Mouse (Mus musculus) forebrain, embryonic 15.5 days (tissue): Measurements from ENCODE around the gene Mex3a. TPM values are rescaled to one million over a fixed set of nuclear protein-coding genes. Genes with fewer than 3 reads are reported as not detected.
A peak's percentile ranks its signal among the peaks of the same experiment; 100 is the strongest.

Experiments used
- ATAC-seq: fragments of 200-750 bp; cut with Nextera tagmentation; replicated peaks from 2 replicates; pipeline ENCODE4 v1.8.0; 2017; ENCODE audit warnings: mild to moderate bottlenecking, moderate TSS enrichment, moderate library complexity
- H3K27ac ChIP-seq: fragments of 300-500 bp; sonication (generic); replicated peaks from 2 replicates; pipeline ENCODE4 v1.5.1; 2015; ENCODE audit warnings: mild to moderate bottlenecking, inconsistent platforms
- H3K27me3 ChIP-seq: fragments of 300-500 bp; sonication (generic); 2 replicates; pipeline ENCODE4 v1.6.1; 2015; ENCODE audit warnings: inconsistent platforms
- H3K36me3 ChIP-seq: fragments of 300-500 bp; sonication (generic); 2 replicates; pipeline ENCODE4 v1.6.1; 2015; ENCODE audit warnings: mild to moderate bottlenecking, inconsistent platforms
- H3K4me1 ChIP-seq: fragments of 300-500 bp; sonication (generic); 2 replicates; pipeline ENCODE4 v1.6.1; 2015; ENCODE audit warnings: inconsistent platforms
- H3K4me2 ChIP-seq: fragments of 300-500 bp; sonication (generic); replicated peaks from 2 replicates; pipeline ENCODE4 v1.6.1; 2015; ENCODE audit warnings: mild to moderate bottlenecking, inconsistent platforms
- H3K4me3 ChIP-seq: fragments of 300-500 bp; sonication (generic); 2 replicates; pipeline ENCODE4 v1.5.1; 2015; ENCODE audit warnings: mild to moderate bottlenecking, inconsistent platforms
- H3K9ac ChIP-seq: fragments of 300-500 bp; sonication (generic); replicated peaks from 2 replicates; pipeline ENCODE4 v1.6.1; 2015; ENCODE audit warnings: mild to moderate bottlenecking, inconsistent platforms
- H3K9me3 ChIP-seq: fragments of 300-500 bp; sonication (generic); 2 replicates; pipeline ENCODE4 v1.6.1; 2016; ENCODE audit warnings: inconsistent platforms
- WGBS: fragments of 180-500 bp; shearing (Covaris S2); methylation state at CpG from one replicate; pipeline ENCODE4 v1.1.7; 2015; ENCODE audit warnings: mixed read lengths; 5-methylcytosine and 5-hydroxymethylcytosine counted together
- polyA plus RNA-seq: library from polyadenylated mRNA; unstranded; fragments of >200 nt; fragmentation: Nextera tagmentation; extraction: Ambion mirVana; gene quantifications from 2 replicates; pipeline ENCODE4 v1.2.1, GENCODE M21; 2015

Mex3a gene
- polyA plus RNA-seq, 1 experiment from 2014 or later, result 50.6 TPM

DNA sequence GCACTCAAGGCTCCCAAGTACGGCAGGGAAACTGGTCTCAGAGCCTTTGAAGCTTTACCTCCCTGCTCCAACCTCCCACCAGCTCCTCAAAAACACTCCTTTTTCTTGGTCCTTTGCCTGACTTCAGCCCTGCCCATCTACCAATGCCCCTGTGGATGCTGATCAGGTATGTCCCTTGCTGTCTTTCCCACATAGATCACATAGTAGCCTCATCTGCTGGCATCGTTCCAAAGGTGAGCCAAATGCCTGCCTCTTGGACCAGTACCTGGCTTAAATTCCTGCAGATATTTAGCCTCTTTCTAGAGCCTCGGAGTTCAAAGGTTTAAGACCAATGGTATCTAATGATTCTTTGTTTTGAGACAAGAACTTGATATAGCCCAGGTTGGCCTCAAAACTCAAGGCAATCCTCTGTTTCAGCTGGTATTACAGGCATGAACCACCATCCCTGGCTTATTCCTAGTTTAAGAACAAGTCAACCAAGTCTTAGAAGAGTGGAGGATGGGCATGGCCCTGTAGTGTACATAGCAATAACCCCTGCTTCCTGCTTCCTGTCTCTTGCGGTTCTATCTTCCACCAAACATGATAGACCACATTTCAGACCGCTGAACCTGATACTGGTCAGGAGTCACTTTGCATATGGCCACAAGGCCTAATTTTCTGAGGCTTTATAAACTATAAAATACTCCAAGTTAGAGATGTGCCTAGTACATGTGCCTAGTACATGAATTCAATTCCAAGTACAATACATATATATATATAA, 11.6 kb downstream of the Mex3a start:
- no peaks in the 10 kb centered on the region for H3K27me3 ChIP-seq
- ATAC-seq, result no peak
- peaks cover 11% of the 10 kb centered on the region; the same call in 1 of the 2 replicates for H3K36me3 ChIP-seq
- H3K4me2 ChIP-seq, result no peak overlapping the region
- H3K4me3 ChIP-seq, result no peak overlapping the region
- WGBS, result 75% methylated on average over 5 of the region's 5 CpGs
- no peak overlapping the region for H3K27ac ChIP-seq
- peaks cover 35% of the 10 kb centered on the region for H3K4me1 ChIP-seq
- H3K9ac ChIP-seq, result no peak overlapping the region
- no peaks in the 10 kb centered on the region for H3K9me3 ChIP-seq

DNA sequence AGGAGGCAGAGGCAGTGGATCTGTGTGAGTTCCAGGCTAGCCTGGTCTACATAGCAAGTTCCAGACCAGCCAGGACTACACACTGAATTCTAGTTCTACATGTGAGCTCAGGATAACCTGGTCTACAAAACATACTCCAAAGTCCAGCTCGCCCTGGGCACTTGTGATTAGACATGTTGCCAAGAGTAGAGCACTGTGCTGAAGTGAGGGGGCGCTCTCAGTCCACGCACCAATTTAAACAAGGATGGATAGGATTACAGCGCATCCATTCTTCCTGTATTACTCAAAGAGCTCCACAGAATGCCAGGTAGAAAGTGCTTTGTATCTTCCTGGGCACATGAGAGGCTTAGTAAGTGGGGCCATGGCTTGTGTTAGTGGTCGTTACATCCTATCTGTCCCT, 12.3 kb downstream of the Mex3a start:
- no peak for ATAC-seq

DNA sequence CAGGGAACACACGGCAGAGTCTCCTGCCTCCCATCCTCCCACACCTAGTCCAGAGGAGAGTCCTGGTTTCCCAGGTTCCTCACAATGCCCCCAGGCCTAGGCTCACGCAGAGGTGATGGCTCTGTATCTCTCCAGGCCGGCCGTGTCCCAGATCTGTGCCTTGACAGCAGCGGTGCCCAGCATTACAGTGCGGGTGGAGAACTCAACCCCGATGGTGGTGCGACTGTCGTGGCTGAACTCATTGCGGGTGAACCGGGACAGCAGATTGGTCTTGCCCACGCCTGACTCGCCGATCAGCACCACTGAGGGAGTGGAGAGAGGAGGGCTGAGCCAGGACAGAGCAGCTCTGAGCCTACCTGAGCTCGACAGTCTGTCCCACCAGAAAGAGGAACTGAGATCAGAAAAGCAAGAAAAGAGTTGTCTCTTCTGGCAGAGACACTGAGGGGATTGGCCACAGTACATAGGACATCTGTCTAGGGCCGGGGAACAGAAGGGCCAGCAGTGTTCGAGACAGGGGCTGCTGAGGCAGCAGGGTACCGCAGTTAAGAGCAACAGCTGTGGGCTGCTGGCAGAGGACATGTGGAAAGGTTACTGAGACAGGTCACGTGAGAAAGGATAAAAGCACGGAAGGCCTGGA, 12.9 kb downstream of the Mex3a start:
- WGBS, result 67% methylated on average over 20 of the region's 20 CpGs
- H3K4me3 ChIP-seq, result no peak overlapping the region
- ATAC-seq, result no peak
- no peak overlapping the region for H3K9ac ChIP-seq
- peaks cover 7% of the 10 kb centered on the region; the same call in 1 of the 2 replicates for H3K36me3 ChIP-seq
- no peaks in the 10 kb centered on the region for H3K9me3 ChIP-seq
- H3K27me3 ChIP-seq, result no peaks in the 10 kb centered on the region
- no peak overlapping the region for H3K27ac ChIP-seq
- no peak overlapping the region for H3K4me2 ChIP-seq
- peaks cover 25% of the 10 kb centered on the region for H3K4me1 ChIP-seq

More for the DNA sequence above, 12.3 kb downstream of the Mex3a start:
- Histone ChIP-seq H3K4me2 (no peak overlapping the region), H3K27ac (no peak overlapping the region), H3K4me3 (no peak overlapping the region), H3K36me3 (peaks cover 8% of the 10 kb centered on the region; the same call in 1 of the 2 replicates), H3K27me3 (no peaks in the 10 kb centered on the region), H3K4me1 (peaks cover 30% of the 10 kb centered on the region), H3K9me3 (no peaks in the 10 kb centered on the region), H3K9ac (no peak overlapping the region)
- WGBS, result 38% methylated on average over 5 of the region's 5 CpGs

DNA sequence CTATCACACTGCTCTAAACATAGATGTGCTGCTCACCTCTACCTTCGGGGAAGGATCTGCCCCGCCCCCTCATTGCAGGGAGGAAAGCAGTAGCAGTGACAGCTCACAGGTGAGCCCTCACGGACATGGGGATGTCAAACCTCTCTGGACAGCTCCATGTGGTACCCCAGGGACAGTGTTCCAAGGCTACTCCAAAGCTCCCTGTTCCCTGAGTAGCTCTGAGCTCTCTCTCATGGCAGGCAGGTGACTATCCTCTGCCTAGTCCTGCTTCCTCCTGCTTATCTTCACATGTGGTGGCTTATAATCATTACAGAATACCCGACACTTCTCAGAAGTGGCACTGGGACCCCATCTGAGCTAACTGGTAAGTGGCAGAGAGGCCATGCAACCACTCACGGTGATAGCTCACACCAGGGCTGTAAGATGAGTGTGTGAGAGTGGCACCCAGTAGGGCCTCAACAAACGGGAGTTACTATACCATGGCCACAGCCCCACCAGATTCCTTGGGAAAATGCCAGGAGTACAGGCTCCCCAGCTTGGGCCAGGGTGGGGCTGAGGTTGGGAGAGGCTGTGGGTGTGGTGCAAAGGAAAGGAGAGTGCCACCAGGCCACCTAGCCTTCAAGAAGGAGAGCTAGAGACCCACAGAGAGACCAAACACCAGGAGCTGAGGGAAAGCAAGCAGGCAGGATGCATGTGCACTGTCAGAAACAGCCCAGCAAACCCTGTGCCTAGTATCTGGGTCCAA, 14.7 kb downstream of the Mex3a start:
- H3K4me2 ChIP-seq, result no peak overlapping the region
- H3K27ac ChIP-seq, result no peak overlapping the region
- ATAC-seq, result no peak
- no peaks in the 10 kb centered on the region; the same call in 1 of the 2 replicates for H3K36me3 ChIP-seq
- H3K9me3 ChIP-seq, result no peaks in the 10 kb centered on the region
- no peaks in the 10 kb centered on the region for H3K27me3 ChIP-seq
- H3K4me1 ChIP-seq, result peaks cover 13% of the 10 kb centered on the region
- 78% methylated on average over 6 of the region's 6 CpGs for WGBS
- no peak overlapping the region for H3K4me3 ChIP-seq
- no peak overlapping the region for H3K9ac ChIP-seq

DNA sequence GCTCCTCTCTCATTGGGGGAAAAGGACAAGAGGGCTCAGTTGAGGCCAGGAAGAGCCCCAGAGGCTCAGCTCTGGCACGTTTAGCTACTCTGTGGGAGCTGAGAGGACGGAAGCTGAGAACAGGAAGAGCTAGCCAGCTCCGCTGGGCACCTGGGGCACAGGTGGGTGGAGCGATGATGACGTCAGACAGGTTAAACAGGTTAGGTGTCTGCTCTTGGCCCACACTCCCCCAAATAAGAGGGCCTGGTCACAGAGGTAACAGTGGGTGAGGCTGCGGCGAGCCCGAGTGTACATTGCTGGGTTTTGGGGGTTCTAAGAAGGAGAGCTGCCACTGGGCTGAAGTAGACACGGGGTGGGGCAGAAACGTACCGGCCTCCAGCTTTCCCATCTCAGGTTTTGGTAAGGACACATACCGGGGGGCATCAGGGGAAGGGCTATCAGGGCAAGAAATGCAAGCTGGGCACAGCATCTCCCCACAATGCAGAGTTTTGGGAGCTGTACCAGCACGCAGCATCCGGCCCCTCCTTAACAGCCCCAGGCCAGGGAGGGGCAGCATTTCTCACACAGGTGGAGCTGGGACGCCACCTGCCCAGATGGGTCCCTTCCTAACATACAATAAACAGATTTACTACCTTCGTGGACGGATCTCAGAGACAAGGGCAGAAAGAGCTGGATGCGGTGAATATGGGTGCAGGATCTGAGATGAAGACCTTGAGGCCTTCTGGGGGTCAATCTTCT, 16.2 kb downstream of the Mex3a start, which contains the start of gene Rab25:
Rab25 (minus strand) TSS at position 121 of the 738 bp plus-strand sequence.
- Histone ChIP-seq H3K9me3 (no peaks in the 10 kb centered on the region), H3K36me3 (no peaks in the 10 kb centered on the region; the same call in 1 of the 2 replicates), H3K4me3 (no peak within 1 kb of the TSS), H3K27ac (no peak within 1 kb of the TSS), H3K4me1 (peaks cover 12% of the 10 kb centered on the region), H3K27me3 (no peaks in the 10 kb centered on the region), H3K9ac (no peak within 1 kb of the TSS), H3K4me2 (no peak within 1 kb of the TSS)
- WGBS, result 54% methylated on average over 18 of the region's 18 CpGs
- ATAC-seq, result no peak

DNA sequence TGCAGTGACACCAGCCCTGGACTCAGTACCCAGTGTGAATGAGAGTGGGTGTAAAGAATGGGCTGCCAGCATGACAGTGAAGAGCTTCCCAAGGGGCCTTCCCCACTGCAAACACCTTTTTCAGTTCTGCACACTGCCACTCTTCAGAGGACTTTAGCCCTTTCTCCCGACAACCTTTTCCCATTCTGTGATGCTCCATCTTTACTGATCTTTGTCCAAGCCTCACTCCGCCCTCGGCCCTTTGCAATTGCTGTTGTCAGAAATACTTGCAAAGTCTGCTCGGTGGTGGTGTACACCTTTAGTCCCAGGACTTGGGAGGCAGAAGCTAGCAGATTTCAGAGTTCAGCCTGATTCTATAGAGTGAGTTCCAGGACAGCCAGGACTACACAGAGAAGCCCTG, 19.4 kb downstream of the Mex3a start:
- Histone ChIP-seq H3K27ac (no peak overlapping the region), H3K4me1 (peaks cover 29% of the 10 kb centered on the region), H3K4me2 (peak overlapping the region; percentile 90; the same call in 1 of the 2 replicates), H3K36me3 (peaks cover 11% of the 10 kb centered on the region), H3K4me3 (peak overlapping the region; percentile 93; the same call in 1 of the 2 replicates), H3K9me3 (no peaks in the 10 kb centered on the region), H3K27me3 (no peaks in the 10 kb centered on the region), H3K9ac (peak overlapping the region; percentile 58; the same call in 1 of the 2 replicates)
- ATAC-seq, result no peak
- 85% methylated on average over 4 of the region's 4 CpGs for WGBS

DNA sequence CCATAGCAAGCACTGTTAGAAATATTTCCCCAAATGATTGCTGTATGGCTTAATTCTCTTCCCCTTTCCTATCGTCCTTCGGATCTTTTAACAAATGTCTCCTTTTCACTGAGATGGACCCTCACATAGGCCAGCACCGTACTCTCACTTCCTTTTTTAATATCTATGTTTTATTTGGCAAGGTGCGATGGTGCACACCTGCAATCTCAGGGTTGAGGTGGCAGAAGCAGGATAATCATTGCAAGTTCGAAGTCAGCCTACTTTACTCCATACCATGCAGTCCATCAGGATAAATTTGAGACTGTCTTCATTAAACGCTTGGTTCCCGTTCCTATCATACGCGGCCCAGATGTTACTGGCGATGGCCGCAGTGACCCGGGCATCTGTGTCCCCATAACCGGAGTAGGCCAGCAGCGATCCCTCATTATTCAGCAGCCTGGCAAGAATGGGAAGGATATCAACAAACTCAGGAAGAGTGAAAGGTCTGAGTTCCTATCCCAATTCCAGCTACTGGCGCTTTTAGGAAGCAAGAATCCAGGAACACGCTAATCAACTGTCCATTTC, 20.0 kb downstream of the Mex3a start:
- Histone ChIP-seq H3K4me2 (peak overlapping the region; percentile 90), H3K9me3 (no peaks in the 10 kb centered on the region), H3K4me1 (peaks cover 29% of the 10 kb centered on the region), H3K36me3 (peaks cover 17% of the 10 kb centered on the region), H3K27ac (peak overlapping the region; percentile 94), H3K4me3 (peak overlapping the region; percentile 93), H3K9ac (peak overlapping the region; percentile 58), H3K27me3 (no peaks in the 10 kb centered on the region)
- 25% methylated on average over 16 of the region's 16 CpGs for WGBS
- no peak for ATAC-seq

DNA sequence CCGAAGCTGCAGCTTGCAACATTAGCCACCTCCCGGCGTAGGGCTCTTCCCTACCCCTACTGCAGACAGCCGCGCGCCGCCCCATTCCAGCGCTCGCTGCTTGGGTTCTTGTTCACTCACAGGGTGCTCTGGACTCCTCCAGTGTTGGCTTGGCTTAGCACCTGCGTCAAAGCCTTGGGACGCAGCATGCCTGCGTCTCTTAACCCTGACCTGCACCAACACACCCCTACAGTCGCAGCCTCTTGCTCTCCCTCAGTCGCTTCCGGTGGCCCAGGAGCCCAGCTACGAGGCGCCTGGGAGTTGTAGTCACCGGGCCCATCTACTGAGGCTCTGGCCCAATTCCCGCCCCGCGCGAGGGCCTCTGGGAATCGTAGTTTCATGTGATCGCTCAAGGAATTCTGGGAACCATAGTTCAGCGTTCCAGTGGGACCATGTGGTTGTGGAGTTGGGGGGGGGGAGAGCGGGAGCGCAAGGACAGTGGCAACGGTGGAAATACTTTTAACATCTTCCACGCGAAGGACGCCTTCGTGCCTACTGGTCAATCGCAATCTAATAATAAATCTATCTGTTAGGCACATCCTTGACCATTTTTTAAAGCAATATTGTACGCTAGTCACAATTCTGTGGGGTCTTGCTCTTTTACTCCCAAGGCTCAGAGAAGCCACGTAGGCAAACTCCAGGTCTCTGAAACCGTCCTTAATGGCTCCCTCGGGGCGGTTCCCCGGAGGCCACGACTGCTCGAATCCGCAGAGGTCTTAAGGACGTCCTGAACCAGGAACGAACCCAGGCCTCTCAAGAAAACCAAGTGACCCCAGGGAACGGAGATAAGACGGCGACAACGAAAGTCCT, 20.7 kb downstream of the Mex3a start, which contains the start of gene Lamtor2:
Lamtor2 (minus strand) TSS at position 399 of the 849 bp plus-strand sequence.
- peak within 1 kb of the TSS; percentile 90 for H3K4me2 ChIP-seq
- H3K27me3 ChIP-seq, result no peaks in the 10 kb centered on the region
- WGBS, result under 1% methylated on average over 48 of the region's 48 CpGs
- no peaks in the 10 kb centered on the region for H3K9me3 ChIP-seq
- peak within 1 kb of the TSS; percentile 94 for H3K27ac ChIP-seq
- peak; percentile 95 for ATAC-seq
- H3K9ac ChIP-seq, result peak within 1 kb of the TSS; percentile 88
- H3K4me1 ChIP-seq, result peaks cover 29% of the 10 kb centered on the region
- H3K4me3 ChIP-seq, result peak within 1 kb of the TSS; percentile 93
- peaks cover 21% of the 10 kb centered on the region for H3K36me3 ChIP-seq

DNA sequence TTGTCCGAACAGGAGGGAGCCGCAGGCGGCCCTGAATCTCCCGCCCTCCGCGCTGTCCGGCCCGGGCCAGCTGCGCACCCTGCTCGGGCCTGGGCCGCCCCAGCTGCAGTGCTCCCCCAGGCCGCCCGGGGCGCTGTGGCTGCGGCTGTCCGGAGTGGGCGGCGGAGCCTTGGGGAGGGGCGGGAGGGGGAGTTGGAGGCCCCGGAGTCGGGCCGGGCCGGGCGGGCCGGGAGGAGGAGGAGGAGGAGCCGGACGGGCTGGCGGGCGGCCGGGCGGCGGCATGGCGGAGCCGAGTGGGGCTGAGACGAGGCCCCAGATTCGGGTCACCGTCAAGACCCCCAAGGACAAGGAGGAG, 21.3 kb downstream of the Mex3a start, which contains the start of gene Ubqln4:
Ubqln4 (plus strand) TSS at position 234 of the 355 bp plus-strand sequence.
- no peaks in the 10 kb centered on the region for H3K27me3 ChIP-seq
- H3K4me2 ChIP-seq, result peak within 1 kb of the TSS; percentile 90
- peak; percentile 84 for ATAC-seq
- no peaks in the 10 kb centered on the region for H3K9me3 ChIP-seq
- peak within 1 kb of the TSS; percentile 88 for H3K9ac ChIP-seq
- H3K4me1 ChIP-seq, result peaks cover 29% of the 10 kb centered on the region
- H3K36me3 ChIP-seq, result peaks cover 27% of the 10 kb centered on the region
- peak within 1 kb of the TSS; percentile 93 for H3K4me3 ChIP-seq
- peak within 1 kb of the TSS; percentile 94 for H3K27ac ChIP-seq
- WGBS, result under 1% methylated on average over 36 of the region's 37 CpGs

DNA sequence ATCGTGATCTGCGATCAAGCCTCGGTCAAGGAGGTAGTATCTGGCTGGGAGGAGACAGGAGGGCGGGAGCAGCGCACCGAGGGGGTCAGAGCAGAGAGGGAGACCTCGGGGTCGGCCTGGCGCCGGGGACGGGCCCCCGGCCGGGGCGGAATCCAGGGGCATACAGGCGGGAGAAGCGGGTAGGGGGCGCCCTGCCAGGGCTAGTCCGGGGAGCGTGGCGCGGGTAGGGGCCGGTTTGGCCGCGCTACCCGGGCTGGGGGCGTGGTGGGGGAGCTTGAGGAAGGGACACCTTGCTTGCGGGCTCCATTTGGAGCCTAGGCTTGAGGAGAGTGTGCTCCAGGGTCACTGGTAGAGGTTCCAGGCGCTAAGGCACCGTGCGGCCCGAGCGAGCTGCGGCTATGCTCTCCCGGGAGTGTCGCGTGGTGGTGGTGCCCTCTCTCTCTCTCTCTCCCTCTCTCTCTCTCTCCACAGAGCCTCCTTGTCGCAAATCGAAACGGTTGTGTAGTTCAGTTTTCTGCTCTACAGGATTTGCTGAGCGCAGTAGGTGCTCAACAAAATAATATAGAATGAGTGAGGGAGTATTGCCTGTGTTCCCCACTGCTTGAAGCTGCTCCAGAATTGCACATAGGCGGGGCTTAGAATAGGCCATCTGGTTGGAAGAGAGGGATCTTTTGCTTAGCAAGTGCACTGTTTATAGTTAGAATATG, 21.8 kb downstream of the Mex3a start:
- peak overlapping the region; percentile 88 for H3K9ac ChIP-seq
- peaks cover 29% of the 10 kb centered on the region for H3K4me1 ChIP-seq
- peak overlapping the region; percentile 90 for H3K4me2 ChIP-seq
- ATAC-seq, result peak; percentile 32
- H3K9me3 ChIP-seq, result no peaks in the 10 kb centered on the region
- WGBS, result under 1% methylated on average over 41 of the region's 41 CpGs
- peak overlapping the region; percentile 93 for H3K4me3 ChIP-seq
- H3K27me3 ChIP-seq, result no peaks in the 10 kb centered on the region
- peak overlapping the region; percentile 94 for H3K27ac ChIP-seq
- peaks cover 30% of the 10 kb centered on the region for H3K36me3 ChIP-seq
